Mouse (Mus musculus) urinary bladder, postnatal 36 days (tissue): Measurements from ENCODE around the gene Mmp17.

ENCODE experiments used
- DNase-seq, 2 experiments: peaks; one replicate each; pipeline ENCODE4 v3.0.0; 2022; ENCODE audit warnings: low spot score in 2 of 2, mixed read lengths in 1 of 2

Gene Mmp17

DNA sequence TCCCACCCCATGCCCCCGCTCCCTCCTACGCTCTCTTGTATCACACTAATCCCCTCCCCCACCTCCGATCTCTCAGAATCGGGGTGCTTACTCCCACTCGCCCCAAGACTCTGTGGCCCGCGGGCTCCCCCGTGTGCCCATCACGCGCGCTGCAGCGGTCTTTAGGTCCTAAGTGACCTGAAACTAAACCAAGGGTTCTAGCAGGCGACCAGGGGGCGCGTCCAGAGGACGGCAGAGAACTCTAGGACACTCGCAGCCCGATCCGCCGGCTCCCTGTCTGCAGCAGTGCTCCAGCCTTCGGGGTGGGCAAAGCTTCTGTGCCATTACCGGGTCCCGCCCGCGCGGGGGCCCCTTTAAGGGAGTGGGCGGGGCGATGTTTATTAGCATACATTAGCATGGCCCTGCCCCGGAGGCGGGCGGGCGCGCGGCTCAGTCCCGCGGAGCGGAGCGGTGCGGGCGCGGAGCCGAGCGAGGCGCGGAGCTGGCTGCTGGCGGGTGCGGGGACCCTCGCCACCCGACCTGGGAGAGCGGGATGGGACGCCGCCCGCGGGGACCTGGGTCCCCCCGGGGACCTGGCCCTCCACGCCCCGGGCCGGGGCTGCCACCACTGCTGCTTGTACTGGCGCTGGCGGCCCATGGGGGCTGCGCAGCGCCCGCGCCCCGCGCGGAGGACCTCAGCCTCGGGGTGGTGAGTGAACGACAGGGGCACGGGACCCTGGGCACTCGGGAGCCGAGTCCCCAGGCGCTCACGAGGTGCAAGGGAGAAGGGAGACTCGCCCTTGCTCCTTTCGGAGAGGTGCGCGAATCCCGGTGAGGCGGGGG, at the start of gene Mmp17:
Gene Mmp17 (plus strand): TSS at position 409 of the 822 bp plus-strand sequence.
- peak; percentile 82 to 84 for DNase-seq

DNA sequence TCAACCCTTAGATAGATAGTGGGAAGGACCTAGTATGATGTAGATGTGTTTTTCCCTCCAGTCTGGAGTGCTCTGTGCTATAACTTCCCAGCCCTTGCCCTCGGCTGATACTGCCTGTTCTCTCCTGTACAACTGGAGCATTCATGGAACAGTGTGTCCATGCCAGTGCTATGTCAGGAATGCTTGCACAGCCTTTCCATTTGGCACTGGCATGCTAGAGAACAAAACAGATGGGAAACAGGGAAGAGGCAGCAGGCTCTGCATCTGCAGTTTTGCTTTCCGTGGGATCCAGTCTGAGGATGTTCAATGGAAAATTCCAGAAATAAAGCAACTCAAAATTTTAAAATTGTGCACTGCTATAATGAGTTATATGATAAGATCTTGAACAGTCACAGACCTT, 49.5 kb upstream of the Mmp17 start:
- DNase-seq = no peak

DNA sequence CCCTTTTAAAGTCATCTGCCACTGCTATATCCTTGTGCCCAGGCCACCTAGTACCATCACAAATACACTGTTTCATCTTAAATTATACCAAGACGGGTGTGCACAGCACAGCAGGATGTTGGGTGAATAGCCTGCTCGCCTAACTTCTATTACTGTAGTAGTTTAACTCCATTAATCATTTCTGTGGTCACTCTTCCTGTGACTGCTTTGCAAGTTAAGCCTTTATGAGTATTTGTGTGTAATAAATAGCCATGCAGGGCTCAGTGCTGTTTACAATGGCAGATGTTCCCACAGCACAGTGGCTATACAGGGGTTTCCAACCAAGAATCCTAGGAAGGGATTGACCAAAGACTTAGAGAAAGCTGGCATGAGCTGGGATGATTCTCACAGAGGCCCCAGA, 48.9 kb upstream of the Mmp17 start:
- no peak for DNase-seq

DNA sequence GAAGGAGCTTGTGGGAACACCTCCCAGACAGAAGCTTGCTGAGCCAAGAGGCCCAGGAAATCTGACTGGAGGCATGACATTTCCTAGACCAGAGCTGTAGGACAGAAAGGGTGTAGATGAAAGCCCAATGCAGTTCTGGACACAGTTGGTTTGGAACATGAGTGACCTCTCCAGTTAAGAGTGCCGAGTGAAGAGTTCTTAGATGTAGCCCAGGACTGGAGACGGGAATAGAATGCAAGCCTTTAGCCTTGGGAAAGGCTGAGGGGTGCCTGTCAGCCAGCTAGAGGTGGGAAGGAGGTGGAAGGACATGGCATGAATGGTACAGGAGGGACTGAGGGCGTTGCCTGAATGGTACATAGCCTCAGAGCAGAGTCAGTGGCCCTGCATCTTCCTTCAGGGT, 48.5 kb upstream of the Mmp17 start:
- DNase-seq = no peak

DNA sequence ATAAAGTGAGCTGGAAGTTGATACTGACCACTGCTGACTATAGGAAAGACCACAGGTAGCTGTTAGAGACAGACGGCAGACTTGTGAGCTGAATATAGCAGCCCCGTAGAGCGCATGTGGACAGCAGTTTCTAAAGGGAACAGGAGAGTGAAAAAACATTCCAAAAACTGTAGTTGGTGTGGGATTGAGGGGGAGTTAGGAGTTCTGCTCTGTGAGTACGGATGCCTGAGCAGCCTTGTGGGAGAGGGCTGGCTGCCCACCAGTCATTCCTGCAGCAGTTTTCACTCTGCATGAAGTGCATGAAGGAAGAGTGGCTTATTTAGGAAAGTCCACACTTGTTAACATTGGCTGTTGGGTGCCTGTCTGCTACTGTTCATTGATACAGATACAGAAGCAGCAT, 45.1 kb upstream of the Mmp17 start:
- DNase-seq = no peak

DNA sequence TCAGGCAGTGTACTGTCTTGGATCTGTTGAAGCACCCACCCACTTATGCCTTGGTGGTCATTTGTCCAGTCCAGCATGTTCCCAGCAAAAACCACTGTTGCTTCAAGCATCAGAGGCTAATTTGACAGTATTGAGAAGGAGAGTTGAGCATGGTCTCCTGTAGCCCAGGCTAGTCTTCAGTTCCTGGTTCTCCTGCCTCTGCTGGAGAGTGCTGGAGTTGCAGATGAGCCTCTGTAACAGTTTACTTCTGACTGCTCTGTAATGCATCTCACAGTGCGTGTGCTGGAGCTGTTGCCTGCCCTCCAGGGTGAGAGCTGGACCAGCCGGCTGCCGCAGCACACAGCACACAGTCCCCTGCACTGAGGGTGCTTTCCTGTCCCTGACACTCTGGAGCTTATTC, 41.7 kb upstream of the Mmp17 start:
- no peak for DNase-seq

DNA sequence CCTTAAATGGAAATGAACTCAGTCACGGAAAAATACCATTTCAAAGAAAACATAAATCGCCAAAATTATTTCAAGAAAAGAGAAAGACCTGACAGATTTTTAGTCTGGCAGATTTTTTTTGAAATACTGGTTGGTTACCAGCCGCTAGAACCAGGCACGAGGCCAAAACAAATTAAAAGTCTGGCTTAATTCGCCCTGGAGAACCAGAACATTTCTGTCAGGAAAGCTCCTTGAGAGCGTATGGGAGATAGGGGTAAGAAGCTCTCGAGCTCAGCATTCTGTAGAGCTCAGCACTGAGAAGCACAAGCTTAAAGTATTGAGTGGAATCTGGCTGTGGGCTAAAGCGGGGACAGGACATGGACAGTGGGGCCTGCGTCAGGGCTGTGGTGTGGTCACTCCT, 38.2 kb upstream of the Mmp17 start:
- DNase-seq = no peak

DNA sequence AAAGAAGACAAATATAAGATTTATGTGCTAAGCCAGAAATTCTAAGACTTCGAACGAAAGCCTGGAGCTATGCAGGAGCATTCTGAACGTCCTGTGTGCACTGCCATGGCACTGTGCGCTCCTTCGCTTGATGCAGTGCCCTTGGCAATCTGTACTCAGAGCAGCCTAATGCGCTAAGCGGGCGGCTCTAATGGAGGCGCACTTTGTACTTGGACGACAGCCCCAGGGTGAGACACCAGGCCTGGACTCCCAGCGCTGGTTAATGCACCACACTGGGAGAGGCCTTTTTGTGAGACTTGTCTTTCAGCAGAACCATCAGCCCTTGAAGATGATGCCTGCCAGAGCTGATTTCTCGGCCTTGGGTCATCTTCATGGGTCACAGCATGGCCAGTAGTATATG, 34.3 kb upstream of the Mmp17 start:
- no peak for DNase-seq

DNA sequence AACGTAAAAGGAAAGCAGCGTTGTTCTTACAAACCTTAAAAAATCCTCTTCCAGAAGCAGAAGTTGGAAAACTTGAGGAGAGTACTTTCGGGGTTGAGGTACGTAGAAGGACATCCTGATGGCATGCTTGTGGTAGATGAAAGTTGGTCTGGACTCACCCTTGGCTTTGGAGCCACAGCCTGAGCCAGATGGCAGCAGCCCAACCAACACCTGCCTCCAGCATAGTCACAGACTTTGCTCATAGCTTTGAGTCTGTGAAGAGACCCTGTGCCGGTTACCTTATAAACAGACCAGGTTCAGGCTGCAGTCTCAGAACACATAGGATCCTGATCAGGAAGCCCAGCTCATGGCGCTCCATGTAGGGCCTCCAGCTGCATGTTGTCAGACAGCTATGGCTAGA, 33.2 kb upstream of the Mmp17 start:
- no peak for DNase-seq

DNA sequence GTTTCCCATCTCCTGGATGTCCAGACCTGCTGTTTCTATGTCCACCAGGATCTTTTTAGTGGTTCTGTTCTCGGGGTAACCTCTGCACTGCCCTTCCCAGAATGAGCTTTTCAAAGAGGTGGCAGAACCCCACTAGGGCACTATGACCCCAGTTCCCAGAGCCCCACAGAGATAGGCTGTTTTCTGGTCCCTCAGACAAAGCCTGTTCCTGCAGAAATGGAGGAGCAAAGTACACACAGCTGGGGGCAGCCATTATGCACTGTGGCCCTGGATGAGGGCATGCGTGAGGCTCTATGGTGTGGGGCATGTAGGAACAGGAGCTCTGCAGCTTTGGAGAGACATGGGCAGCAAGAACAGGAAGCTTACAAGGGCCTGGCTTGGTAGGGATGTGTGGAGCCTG, 32.0 kb upstream of the Mmp17 start:
- DNase-seq = no peak

DNA sequence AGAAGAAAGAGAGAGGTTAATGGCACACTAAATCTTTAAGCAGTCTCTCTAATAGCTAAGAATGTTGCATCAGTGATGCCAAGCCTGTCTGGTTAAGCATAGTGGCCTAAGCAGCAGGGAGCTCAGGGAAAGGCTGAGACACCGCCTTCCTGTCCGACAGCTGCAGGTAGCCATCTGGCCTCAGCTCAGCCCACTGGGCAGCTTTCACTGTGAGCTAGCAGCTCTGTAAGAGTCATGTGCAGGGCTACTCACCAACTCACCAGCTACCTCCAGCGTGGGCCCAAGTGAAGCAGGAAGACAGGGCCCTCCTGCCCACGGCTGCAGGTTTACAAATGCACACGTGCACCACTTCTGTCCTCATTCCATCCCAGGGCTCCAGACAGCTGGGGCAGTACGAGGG, 30.3 kb upstream of the Mmp17 start:
- DNase-seq = no peak

DNA sequence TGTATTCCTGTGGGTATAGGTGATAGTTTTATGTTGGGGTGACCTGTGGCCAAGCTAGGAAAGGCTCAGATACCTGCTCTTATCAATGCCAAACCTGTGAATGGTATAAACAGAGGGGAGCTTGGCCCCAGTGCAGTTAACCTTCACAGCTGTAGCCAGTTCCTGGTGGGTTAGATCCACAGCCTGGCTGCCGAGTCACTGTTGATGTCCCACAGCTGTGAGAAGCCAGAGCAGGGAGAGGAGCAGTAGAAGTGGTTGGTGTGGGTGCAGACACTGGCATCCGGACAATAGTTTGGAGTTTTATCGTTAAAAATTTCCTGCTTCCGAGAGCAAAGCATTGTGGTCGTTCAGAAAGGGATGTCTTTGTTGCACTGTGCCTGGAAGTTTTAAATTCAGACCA, 25.4 kb upstream of the Mmp17 start:
- DNase-seq = no peak

DNA sequence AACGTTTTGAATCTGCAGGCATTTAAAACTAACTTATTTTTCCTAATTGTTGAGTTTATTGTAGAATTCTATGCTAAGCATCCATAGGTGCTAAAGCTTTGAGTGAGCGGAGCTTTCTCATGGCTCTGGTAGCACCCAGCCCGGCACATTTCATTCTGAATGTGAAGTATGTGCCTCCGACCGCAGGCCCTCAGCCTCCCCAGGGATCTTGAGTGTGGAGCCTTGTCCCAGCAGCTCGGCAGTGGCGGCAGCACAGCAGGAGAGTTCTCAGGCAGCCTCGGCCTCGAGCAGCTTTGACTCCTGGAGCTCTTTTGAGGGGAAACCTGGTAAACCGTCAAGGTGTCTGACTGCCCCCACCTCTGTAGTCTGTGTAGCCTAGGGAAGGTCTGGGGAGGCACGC, 24.7 kb upstream of the Mmp17 start:
- no peak for DNase-seq

DNA sequence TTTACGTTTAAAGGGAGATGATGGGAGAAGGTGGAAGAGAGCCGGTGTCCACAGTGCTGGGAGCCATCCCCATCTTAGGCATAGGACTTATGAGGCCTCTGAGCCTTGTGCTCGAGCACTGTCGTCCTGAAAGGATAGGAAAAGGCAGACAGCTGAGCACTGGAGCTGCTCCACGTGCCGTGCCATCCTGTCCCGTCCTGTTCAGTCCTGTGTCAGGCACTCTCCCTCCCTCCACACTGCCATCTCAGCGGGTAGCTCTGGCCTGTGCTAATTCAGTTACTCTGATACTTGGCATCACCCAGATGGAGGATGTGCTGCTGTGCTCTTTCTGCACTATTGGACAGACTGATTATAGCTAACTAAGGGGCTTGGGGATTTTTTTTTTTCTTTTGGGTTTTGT, 21.6 kb upstream of the Mmp17 start:
- DNase-seq = no peak

DNA sequence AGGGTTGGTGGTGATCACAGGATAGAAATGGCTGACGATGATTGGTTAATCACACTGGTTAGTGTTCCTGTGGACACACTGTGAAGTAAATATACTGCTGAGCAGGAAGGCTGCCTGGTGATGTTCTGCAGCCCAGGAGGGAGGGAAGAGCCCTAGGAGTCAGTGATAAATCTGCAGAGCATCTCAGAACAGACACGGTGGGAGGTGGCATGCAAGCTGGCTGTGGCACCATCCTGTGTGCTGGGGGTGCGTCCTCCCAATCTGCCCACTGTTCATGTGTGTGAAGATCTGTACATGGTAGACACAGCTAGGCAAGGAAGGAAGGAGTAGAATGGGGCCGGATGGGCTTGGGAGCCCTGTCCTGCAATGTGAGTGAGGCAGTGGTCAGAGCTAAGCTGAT, 15.4 kb upstream of the Mmp17 start:
- no peak for DNase-seq

DNA sequence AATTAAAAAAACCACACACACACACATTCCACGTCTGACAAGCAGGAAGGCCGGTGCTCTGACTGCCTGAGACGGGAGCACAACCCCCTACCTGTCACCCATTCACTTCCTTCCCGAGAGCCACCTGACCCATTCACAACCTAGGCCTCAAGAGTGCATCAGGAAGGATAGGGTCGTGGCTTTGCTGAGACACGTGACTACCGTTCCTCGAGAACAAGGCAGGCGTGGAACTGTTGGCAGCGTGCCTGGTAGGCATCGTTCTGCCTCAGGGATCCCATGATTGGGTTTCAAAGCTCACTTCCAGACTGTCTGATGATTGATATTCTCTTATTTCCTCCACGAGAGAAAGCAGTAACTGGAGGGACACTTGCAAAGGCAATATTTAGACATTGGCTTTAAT, 5.8 kb upstream of the Mmp17 start:
- DNase-seq = no peak

DNA sequence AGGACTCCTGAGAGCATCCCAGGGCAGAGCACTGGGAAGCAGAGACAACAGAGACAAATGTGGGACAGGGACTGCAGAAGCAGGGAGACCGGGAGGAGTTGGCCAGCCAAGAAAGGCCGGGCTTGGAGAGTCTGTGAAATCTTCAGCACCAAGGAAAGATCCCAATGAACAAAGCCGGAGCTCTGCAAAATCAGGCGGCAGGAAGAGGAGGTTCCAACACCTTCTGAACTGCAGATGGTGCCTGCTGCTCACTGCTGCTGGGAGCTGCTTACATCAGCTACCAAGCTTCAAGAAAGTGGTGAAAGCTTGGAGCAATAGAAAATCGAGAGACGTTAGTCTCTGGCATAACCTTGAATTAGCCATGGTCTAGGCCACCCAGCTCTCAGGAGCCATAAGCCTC, 3.9 kb upstream of the Mmp17 start:
- no peak for DNase-seq

DNA sequence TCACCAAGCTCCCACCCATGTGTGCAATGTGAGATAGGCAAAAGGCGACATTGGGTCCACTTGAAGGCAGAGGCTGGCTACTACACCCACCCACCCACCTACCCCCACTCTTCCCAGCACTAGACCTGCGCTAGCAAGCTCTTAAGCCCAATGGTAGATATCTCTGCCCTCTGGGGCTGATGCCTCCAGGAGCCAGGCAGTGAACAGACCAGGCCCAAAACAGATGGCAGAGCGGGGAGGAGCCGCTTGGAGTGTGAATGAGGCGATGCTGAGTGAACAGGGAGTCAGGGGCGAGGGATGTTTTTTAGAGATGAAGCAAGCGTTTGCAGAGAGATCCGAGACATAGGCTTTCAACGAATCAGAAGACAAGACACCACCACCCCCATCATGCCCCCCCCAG, 3.4 kb upstream of the Mmp17 start:
- no peak for DNase-seq

DNA sequence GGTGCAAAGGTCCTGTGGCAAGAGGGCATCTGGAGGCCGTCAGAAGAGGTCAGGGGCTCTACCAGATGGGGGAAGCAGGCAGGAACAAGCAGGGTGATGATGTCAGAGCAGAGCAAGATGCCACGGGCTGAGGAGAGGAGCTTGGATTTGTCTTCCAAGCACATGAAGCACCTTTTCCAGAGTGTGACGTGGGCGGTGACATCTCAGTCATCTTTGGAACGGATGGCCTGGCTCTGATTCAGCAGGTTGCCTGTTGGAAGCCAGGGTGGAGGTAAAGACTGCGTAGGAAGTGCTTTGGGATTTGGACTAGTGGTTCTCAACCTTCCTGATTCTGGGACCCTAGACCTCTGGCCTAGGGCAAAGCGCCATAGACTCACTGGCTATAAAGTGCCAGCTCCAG, 3.0 kb upstream of the Mmp17 start:
- no peak for DNase-seq

DNA sequence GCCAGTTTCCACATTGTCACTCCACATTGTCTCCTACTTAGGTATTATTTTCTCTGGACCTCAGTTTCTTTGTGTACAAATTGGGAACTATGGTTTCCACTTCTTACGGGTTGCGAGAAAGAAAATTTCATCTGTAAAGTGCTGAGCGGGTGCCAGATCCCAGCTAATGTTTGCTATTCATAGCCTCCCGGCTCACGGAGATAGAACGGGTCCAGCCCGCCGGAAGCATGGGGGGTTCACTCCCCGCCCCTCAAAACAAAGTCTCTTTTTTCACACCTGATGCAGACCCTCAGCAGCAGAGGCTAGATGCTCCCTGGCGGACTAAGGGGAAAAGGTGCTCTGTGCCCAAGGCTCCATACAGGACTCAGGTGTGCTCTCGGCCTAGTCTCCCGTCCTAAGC, 638 bp upstream of the Mmp17 start:
- no peak for DNase-seq

DNA sequence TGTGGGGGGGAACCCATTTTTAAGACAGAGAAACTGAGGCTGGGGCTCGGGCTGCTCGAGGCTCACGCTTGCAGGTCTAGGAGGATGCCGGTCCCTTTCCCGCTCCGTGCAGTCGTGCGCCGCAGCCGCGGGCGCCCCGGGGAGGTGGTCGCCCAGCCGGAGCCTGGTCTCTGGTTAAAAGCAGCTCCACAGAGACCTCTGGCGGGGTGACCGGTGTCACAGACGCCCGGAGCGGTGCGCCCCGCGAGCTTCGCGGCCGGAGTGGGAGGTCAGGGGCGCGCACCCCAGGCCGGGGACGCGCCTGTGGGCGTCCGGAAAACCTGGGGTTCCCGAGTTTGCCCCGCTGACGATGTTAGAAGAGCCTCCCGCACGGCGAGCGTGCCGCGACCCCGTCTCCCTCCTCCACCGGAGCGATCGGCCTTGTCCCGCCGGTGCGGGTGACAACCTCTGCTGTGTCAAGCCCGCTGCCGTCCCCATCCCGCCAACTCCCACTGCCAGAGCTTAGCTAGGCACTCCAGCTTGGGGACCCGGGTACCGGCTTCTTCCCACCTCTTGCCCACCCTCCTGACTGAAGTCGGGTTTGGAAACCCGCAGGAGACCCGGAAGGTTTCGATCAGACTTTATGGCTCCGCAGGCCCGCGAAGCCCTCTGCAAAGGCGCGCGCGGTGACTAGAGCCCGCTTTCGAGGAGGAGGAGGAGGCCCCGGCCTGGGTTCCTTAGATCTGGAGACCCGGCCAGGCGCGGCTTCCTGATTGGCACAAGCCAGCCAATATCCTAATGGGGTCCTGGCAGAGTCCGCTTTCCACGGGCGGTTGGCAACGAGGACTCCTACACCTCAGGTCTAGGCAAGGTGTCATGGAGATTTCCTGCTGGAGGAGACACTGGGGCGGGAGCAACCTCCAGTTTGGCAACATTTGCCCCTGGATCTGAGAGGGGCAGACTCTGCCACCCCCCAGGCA, 893 bp downstream of the Mmp17 start:
- DNase-seq = peak; percentile 9 to 16

DNA sequence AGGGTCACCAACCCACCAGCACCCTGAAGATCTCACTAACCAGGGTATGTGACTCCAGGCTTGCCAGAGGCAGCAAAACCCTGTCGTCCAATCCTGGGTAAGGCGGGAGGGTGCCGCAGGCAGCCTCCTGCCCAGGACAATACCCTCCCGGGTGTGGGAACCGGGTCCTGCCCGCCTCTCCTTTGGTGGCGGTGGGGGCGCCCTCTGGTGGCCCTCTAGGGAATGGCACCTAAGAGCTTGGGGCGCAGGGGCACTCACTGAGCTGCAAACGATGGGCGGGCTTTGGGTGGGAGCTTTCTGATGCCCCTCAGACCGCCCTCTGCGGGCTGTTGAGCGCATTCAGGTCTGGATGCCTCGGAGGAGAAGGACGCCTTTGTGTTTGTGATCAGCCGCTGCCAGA, 2.0 kb downstream of the Mmp17 start:
- DNase-seq = peak; percentile 62 to 74

DNA sequence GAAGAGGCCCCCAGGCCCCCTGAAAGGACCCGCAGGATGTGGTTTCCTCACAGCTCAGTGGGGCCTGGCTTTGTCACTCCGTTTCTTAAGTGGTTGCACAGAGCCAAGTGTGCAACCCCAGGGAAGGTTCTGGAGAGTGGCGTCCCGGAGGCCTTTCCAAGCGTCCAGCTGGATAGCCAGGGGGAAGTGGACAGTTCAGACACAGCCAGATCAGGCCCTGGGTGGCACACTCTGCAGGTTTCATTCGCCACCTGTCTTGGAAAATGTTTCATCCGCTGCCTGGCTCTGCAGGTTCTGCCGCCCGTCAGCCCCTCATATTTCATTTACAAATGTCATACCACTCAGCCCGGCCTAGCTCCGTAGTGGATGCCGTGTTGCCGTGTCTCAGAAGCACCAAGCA, 2.5 kb downstream of the Mmp17 start:
- DNase-seq = no peak
